Mouse (Mus musculus): ENCODE measurements around the gene Krt13.

Gene Krt13

DNA sequence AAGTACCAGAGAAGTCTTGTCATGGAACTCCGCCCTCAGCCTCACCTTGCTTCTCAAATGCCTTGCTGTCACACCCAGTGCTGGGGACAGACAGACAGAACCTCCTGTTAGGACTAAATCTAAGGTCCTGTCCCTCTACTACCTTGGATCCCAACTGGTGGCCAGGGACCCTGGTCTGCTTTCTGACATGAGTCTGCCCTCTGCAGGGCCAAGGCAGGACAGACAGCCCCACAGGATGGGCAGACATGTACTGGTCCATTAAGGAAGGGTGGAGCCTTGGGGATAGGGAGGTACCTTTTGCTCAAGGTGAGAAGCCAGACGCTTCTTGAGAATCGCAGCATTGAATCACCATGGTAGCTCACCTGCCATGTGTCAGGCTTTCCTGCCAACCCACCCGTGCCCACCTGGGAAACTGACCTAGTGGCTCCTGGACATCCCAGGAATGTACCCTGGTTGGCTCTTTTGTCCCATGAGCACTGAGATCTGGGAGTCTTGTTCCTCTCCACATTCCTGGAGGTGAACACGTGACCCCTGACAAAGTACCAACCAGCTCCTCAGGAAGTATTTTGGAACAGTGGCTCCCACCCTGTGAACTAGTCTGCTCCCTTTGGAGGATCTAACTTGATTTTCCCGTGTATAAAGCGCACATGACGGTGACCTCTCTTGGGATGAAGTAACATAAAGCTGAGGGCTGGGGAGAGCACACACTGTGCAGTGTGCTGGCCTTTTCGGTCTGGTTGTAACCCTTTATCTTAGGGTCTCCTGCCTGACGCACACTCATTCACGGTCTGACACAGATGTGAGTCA, 8.2 kb downstream of the Krt13 start:
- in situ Hi-C loops (cut with MboI, MseI), result no loop called here

DNA sequence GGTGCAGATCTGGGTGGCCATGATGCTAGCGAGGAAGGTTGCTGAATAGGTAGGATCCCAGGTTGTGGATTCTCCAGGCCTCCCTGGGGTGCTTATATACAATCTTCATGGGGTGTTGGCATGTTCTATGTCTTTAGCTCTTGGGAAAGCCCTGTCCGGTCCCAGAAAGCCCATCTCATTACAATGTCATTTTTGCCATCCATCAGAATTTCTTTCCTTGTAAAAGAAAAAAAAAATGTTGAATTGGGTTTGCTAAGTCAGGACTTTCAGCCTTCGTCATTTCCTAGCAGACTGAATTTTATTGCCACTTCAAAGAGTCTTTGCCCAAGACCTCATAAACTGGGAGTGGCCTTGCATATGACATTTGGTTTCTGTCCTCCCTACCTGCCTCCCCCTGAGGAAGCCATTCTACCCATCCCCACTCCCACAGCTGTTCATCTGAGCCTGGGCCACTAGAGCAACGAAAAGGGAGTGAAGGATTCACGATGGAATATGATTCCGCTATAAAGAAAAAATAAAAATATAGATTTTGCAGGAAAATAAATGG, 15.7 kb downstream of the Krt13 start, which contains the start of gene Krt36:
Krt36 (minus strand) TSS at position 51 of the 547 bp plus-strand sequence.
- in situ Hi-C loops (cut with MboI, MseI), result no loop called here

DNA sequence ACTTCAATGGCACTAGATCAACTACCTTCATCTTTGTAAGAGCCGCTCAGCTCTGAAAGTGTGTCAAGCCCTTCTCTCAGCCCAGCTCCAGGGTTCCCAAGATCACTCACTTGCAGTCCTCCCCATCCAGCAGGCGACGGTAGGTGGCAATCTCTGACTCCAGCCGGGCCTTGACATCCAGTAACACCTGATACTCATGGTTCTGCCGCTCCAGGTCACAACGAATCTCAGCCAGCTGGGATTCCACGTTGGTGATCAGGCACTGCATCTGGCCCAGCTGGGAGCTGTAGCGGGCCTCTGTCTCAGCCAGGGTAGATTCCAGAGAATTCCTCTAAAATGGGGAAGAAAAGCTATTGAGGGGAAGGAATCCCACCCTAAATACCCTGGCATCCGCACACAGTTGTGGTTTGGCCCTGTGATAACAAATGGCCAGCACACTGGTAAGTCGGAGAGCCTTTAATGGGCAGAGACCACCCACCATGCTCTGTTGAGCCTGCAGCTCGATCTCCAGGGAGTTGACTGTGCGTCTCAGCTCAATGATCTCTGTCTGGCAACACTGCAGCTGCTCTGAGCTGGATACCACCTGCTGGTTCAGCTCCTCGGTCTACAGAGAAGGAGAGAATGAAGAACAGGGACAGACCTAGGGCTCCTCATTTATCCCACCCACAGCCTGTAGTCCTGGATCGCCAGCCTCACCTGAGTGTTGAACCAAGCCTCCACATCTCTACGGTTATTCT, 18.5 kb downstream of the Krt13 start:
- in situ Hi-C loops (cut with MboI, MseI), result loop anchor here (5.0 kb wide), 1 partner anchor 84 kb away; no protein-coding TSS in a partner anchor

- in situ Hi-C loops (cut with MboI, MseI), result loop anchor here (5.0 kb wide), 1 partner anchor 87 kb away; no protein-coding TSS in a partner anchor
These were observed 21.0 kb downstream of the Krt13 start for GRCm38 (mm10) chr11:100100391-100100790.

GRCm38 (mm10) chr11:100097819-100098218, 23.5 kb downstream of the Krt13 start:
- in situ Hi-C loops (cut with MboI, MseI), result no loop called here

DNA sequence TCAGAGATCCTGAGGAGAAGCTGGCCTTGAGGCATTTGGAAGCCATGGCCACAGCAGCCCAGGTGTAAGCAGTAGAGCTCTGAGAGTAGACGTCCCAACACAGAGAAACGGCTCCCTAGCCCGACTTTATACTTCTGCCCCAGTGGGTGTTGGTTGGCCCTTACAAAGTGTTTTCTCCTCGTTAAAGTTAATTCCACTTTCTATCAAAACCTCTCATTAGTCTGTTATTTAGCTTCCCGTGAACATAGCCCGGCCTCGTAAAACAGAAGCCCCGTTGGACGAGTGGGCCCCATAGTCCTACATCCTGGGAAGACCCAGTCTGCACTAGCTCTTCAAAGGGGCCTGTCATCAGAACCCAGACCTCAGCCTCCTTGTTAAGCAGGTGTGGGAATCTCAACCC, 25.2 kb downstream of the Krt13 start, which contains the start of gene Krt35:
Krt35 (minus strand) TSS at position 101 of the 400 bp plus-strand sequence.
- in situ Hi-C loops (cut with MboI, MseI), result no loop called here

DNA sequence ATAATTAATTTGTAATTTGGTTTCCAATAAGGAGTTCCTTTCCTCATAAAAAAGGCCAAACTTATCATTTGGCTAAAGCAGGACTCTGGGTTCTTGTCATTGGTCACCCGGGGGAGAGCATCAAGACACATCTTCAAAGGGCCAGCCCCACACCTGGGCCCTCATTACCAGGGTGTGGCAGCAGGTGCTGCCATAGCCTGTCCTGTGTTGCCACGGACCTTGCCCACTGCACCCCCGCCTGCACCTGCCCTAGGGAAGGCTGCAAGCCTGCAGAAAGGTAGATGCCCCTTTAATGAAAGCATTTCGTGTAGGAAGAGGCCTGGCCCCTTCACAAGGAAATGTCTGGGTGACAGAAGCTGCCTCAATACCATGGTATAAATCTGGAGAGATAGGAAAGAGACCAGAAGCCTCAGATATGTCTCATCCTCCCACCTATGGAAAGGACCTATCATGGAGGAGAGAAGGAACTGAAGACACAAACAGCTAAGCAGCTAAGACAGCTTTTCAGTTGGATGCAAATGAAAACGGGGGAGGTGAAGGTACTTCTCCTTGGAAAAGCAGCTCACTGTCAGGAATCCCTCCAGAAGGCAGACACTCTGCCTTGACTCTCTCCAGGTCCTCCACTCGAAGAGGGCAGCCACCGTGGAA, 32.9 kb downstream of the Krt13 start:
- in situ Hi-C loops (cut with MboI, MseI), result no loop called here

- in situ Hi-C loops (cut with MboI, MseI), result no loop called here
These were observed 33.5 kb downstream of the Krt13 start, which contains the start of gene Krt32 for GRCm38 (mm10) chr11:100087861-100088260. Gene Krt32 (minus strand): TSS chr11:100088226.

- in situ Hi-C loops (cut with MboI, MseI), result no loop called here
These were observed 47.5 kb downstream of the Krt13 start for GRCm38 (mm10) chr11:100073873-100074272.

All from T-helper 1 cell (primary cell).